Mouse (Mus musculus) cerebellum, adult 11 months (tissue): ENCODE measurements around the gene Aldh2.

Source experiments
- DNase-seq: peaks from one replicate; pipeline ENCODE4 v3.0.0; 2022

Gene Aldh2

DNA sequence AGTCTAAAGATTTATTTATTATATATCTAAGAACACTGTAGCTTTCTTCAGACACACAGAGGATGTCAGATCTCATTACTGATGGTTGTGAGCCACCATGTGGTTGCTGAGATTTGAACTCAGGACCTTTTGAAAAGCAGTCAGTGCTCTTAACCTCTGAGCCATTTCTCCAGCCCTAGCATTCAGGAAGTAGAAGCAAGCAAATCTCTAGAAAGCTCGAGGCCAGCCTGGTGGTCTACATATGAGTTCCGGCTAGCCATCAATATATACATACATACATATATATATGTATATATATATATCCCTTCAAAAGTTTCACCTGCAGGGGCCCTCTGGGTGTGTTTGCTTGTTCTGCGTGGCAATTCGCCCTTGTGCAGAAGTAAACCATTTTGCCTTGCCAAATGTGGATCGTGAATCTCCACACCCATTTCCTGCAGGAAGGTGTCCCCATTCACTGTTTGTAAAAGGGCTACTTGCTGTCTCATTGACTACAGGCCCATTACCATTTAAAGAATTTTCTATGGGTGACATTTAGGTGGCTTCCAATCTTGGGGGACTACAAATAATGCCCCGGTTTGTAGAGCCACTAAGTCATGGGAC, 1.2 kb upstream of the Aldh2 start:
- DNase-seq = no peak

GRCm38 (mm10) chr5:121592816-121593407, 712 bp downstream of the Aldh2 start:
- no peak for DNase-seq

- no peak for DNase-seq
Measured at GRCm38 (mm10) chr5:121592064-121592815, 1.4 kb downstream of the Aldh2 start.

- no peak for DNase-seq
Measured at GRCm38 (mm10) chr5:121591417-121592063, 2.1 kb downstream of the Aldh2 start.

DNA sequence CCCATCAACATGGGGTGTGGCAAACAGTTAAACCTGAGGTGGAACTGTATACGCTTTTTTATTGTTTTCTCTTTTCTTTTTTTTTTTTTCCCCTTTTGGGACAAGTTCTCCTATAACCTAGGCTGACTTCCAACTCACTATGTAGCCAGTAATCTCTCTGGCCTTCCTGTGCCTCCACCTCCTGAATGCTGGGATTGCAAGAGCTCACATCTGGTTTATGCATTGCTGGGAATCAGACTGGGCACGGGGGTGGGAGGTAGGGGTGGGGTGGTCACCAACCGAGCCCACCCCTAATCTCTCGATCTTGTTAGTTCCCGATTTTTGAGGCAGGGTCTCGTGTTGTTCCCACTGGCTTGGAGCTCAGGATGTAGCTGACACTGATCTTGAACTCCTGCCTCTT, 3.7 kb downstream of the Aldh2 start:
- no peak for DNase-seq

DNA sequence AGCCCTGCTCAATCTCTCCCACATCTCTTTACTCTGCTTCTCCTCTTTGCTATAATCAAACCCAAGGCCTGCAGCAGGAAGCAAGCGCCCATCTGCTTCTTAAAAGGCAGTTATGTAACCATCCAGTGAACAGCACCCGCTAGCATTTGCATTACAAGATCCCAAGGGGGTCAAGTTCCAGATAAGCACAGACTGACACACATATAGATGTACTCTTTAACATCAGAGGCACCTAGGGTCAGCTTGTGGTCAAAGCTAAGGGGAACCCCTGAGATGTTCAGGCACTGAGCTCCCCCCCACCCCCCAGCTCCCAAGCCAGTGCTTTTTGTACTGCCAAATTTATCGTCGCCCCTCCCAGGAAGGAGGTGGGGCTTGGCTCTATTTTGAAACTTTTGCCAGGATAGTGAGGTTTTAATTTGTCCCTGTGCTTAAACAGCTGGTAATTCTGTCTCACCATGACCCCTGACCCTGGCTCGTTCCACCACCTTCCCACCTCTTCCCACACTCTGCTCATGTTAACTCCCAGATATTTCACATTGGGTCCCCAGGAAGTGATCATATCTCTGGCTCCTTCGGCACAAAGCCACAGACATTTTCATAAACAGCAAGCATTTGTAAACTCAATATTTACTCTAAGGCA, 7.1 kb downstream of the Aldh2 start:
- DNase-seq = no peak

DNA sequence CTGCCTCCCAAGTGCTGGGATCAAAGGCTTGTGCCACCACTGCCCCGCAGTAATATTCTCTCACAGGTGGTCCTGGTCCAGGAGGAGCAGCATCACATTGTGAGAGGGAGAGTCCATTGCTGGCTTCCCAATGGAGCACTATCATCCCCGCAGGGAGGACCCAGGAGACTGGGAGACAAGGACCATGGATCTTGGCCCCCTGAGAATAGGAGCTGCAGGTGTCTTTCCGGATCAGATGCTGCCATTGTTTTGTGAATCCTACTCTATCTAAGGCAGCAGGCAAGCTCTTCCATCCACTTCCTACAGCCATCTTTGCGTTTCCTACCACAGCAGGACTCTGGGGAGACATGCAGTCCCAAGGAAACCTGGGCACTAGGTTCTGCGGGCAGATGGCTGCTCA, 7.9 kb downstream of the Aldh2 start:
- DNase-seq = no peak

DNA sequence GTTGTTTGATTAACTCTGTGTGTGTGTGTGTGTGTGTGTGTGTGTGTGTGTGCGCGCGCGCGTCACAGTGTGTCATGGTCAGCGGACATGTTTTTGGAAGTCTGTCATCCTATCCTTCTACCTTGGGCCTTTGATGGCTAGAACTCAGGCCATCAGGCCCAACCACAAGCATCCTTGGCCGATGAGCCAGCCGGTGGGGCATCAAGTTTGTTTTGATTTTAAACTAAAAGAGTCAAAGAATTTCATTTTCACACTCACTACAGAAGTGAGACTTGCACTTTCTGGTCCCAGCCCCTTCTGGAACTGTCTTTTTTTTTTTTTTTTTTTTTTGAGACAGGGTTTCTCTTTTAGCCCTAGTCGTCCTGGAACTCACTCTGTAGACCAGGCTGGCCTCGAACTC, 8.6 kb downstream of the Aldh2 start:
- DNase-seq = no peak

DNA sequence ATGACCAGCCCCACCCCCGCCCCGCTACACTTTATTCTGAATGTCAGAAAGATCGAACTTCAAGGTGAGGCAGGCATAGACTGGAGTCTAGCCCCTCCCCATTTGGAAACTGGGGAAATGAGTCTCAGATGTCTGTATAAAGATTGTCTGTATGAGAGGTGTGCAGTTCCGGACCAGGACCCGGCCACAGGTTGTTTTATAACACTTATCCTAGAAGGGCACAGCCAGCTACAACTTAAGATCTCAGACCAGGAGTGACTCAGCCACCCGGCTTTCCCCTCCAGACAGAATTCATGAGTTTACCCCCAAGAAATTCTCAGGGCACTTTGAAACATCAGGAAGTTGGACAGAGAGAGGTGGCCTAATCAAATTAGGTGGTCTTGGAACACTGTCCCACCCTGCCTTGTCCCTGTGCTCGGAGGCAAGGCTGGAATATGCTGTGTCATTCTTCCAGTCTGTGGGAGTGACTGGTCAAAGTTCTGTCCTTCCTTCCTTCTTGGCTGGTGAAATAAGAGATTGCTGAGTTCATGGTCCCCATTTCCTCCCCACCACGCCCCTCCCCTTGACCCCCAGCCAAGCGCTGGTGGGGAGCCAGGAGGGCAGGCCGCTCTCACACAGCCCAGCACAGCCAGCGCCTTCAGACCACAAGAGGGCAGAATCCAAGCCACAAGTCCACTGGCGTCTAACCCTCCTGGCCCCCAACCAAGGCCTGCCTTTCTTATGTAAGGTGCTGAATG, 9.7 kb downstream of the Aldh2 start:
- DNase-seq = peak; percentile 67

- no peak for DNase-seq
Measured at GRCm38 (mm10) chr5:121581945-121582344, 11.7 kb downstream of the Aldh2 start.

DNA sequence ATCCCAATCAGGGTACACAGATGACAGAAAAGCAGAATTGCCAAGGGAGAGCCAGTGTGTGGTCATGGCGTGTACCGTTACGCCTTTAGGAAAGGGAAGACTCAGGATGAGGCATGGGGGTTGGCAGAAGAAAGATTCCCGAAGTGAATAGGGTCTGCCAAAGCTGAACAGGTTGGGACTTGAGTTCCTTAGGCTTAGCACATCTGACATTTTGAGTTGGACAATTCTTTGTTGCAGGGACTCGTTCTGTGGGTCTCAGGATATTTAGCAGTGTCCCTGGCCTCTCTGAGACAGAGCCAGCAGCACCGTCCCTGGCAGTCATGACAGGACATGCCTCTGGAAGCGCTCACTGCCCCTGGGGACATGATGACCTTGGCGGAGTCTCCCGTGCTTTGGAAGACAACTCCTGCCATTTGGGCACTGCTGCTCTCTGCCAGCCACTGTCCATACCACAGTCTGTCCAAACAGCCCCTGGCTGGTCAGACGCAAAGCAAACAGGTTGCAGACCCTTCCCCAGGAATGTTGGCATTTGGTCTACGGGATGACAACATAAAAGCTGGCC, 16.6 kb downstream of the Aldh2 start:
- no peak for DNase-seq

DNA sequence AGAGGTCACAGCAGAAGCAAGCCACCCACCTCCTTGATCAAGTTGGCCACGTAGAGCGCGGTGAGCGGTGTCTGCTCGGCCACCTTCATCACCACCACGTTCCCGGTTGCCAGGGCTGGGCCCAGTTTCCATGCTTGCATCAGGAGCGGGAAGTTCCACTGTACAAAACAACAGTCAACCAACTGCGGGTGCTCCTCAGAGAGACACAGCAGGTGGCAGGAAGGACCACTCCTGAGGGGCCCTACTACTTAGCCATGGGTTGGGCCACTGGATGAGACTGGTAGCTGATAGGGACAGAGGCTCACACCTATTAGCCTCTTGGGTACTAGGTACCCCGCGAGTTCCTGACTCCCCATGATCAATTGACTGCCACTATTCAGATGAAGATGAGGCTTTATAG, 17.8 kb downstream of the Aldh2 start:
- no peak for DNase-seq

GRCm38 (mm10) chr5:121574145-121574544, 19.5 kb downstream of the Aldh2 start:
- no peak for DNase-seq

GRCm38 (mm10) chr5:121570787-121571186, 22.8 kb downstream of the Aldh2 start:
- no peak for DNase-seq

DNA sequence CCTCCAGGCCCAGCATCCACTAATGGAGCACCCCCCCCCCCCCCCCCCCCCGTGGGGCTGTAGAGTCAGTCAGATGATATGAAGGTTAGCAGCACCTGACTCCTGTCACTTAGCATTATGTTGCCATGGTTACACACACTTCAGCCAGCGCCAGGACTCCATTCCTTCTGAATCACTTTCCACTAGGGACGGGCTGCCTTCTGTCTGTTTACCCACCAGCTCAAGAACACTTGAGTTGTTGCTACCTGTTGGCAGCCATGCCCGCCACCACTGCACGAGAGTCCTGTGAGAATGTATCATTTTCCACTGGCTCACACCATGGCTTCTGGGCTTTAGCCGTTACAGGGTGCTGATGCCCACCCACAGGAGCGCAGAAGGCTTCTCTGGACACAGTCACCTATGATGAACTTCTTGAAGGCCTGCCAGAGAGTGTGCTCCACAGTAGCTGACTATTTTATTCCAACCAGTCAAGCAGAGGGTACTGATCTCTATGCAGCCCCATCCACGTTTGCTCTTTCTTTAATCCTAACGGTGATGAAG, 23.7 kb downstream of the Aldh2 start:
- no peak for DNase-seq

DNA sequence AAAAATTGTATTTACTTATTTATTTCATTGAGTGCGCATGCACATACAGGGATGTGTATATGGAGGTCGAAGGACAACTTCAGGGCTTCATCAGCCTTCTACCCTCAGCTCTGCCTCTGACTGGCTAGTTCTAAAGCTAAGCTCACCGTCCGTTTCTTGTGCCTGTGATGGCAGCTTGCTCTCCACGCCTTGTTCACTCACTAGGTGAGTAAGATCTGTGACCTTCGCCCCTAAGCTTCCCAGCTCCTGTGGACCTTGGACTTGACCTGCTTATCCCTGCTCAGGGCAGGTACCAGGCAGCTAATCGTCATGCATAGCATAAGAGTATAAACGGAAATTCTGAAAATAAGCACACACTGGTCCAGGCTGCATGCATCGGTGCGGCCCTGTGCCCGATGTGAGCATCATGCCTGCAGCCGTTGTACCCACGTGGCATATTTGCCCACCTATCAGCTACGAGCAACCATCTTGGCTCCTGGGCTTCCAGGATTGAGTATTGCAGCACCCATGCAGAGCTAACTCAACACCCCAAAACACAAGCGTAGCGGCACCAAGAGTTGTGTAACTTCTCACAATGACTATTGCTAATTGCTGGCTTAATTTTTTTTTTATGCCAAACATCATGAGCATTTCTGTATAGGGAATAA, 27.5 kb downstream of the Aldh2 start:
- DNase-seq = no peak

GRCm38 (mm10) chr5:121564468-121564895, 29.1 kb downstream of the Aldh2 start:
- peak; percentile 62 for DNase-seq

DNA sequence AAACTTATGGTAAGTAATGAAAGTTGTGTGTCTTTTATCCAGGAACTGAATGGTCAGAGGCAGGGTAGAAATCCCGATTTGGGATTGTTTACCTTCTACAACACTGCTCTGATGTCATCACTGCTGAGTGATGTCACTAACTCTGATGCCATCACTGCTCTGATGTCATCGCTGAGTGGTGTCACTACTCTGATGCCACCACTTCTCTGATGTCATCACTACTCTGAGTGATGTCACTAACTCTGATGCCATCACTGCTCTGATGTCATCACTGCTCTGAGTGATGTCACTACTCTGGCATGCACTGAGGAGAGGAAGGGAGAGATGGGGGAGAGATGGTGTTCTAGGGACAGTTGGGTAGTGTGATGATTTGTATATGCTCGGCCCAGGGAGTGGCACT, 31.2 kb downstream of the Aldh2 start:
- no peak for DNase-seq

GRCm38 (mm10) chr5:121549196-121549595, 44.4 kb downstream of the Aldh2 start:
- no peak for DNase-seq

GRCm38 (mm10) chr5:121547084-121547483, 46.5 kb downstream of the Aldh2 start:
- DNase-seq = no peak

GRCm38 (mm10) chr5:121546530-121546895, 47.1 kb downstream of the Aldh2 start:
- DNase-seq = peak; percentile 23
